Mouse (Mus musculus) liver, embryonic 14.5 days (tissue): ENCODE results near the gene Ankrd11. TPM values are rescaled to one million over a fixed set of nuclear protein-coding genes. Genes with fewer than 3 reads are reported as not detected.

ENCODE experiments used
- ATAC-seq: fragments of 200-750 bp; cut with Nextera tagmentation; 2 replicates; pipeline ENCODE4 v1.8.0; 2017; ENCODE audit warnings: moderate number of reproducible peaks, mild to moderate bottlenecking, moderate library complexity; ENCODE audit not compliant: insufficient read depth
- DNase-seq, 3 experiments: peaks; one replicate each; pipeline ENCODE4 v3.0.0-alpha.2; 2012 to 2013; ENCODE audit warnings: low read depth in 3 of 3, low spot score in 3 of 3
- H3K27ac ChIP-seq: fragments of 300-500 bp; sonication (generic); 2 replicates; pipeline ENCODE4 v1.5.1; 2014; ENCODE audit warnings: moderate library complexity, mild to moderate bottlenecking, control low read depth, inconsistent platforms
- H3K27me3 ChIP-seq: fragments of 300-500 bp; sonication (generic); 2 replicates; pipeline ENCODE4 v1.6.1; 2014; ENCODE audit warnings: mild to moderate bottlenecking, low read length, moderate library complexity; ENCODE audit not compliant: control insufficient read depth, insufficient read depth
- H3K36me3 ChIP-seq: fragments of 300-500 bp; sonication (generic); replicated peaks from 2 replicates; pipeline ENCODE4 v1.6.1; 2014; ENCODE audit warnings: low read depth; ENCODE audit not compliant: control insufficient read depth, insufficient read depth
- H3K4me1 ChIP-seq, 2 experiments: fragments of 200-500 bp in 1 of 2; fragments of 300-500 bp in 1 of 2; sonication (generic) in 1 of 2; replicated peaks; 2 replicates each; pipeline ENCODE4 v1.6.1; 2012 to 2014; ENCODE audit warnings: antibody characterized with exemption in 1 of 2, inconsistent platforms in 1 of 2, low read length in 1 of 2; ENCODE audit not compliant: control insufficient read depth in 2 of 2, insufficient read depth in 2 of 2
- H3K4me2 ChIP-seq: fragments of 300-500 bp; sonication (generic); 2 replicates; pipeline ENCODE4 v1.6.1; 2014; ENCODE audit warnings: low read depth, mild to moderate bottlenecking, control low read depth, moderate library complexity
- H3K4me3 ChIP-seq, 2 experiments: fragments of 200-500 bp in 1 of 2; fragments of 300-500 bp in 1 of 2; sonication (generic) in 1 of 2; 2 replicates each; pipeline ENCODE4 v1.5.1; 2012 to 2014; ENCODE audit warnings: low read depth in 2 of 2, low read length in 2 of 2, mild to moderate bottlenecking in 2 of 2, control low read depth in 1 of 2, inconsistent platforms in 1 of 2, moderate library complexity in 1 of 2; ENCODE audit not compliant: insufficient read depth in 1 of 2
- H3K9ac ChIP-seq: fragments of 300-500 bp; sonication (generic); replicated peaks from 2 replicates; pipeline ENCODE4 v1.6.1; 2014; ENCODE audit warnings: mild to moderate bottlenecking, control low read depth, moderate library complexity
- H3K9me3 ChIP-seq: fragments of 300-500 bp; sonication (generic); 2 replicates; pipeline ENCODE4 v1.6.1; 2016; ENCODE audit warnings: low read length, mixed read lengths; ENCODE audit not compliant: control insufficient read depth
- CTCF ChIP-seq: IDR thresholded peaks from 2 replicates; pipeline ENCODE4 v1.5.1; 2016; ENCODE audit warnings: antibody characterized with exemption, low read depth, control low read depth
- EP300 ChIP-seq: IDR thresholded peaks from 2 replicates; pipeline ENCODE4 v1.6.1; 2016; ENCODE audit warnings: antibody characterized with exemption, low read depth
- WGBS: fragments of 180-500 bp; shearing (Covaris S2); extraction: QIAGEN DNeasy Blood & Tissue Kit; methylation state at CpG from one replicate; pipeline ENCODE4 v1.1.7; 2014; ENCODE audit not compliant: insufficient replicate concordance; 5-methylcytosine and 5-hydroxymethylcytosine counted together
- polyA plus RNA-seq, 2 experiments: library from polyadenylated mRNA; depleted of rRNA in 1 of 2; stranded (reverse) in 1 of 2; unstranded in 1 of 2; fragments of >200 nt; fragmentation: Nextera tagmentation in 1 of 2; extraction: Ambion mirVana in 1 of 2; gene quantifications; 2 replicates each; pipeline versions ENCODE4 v1.2.1 to v1.2.3; 2012 to 2014

The Ankrd11 gene
- polyA plus RNA-seq, 2 experiments = 10.8 to 12.4 TPM

- peak; percentile 80 for ATAC-seq
- Histone ChIP-seq H3K27ac (no peak within 1 kb of the TSS), H3K9ac (no peak within 1 kb of the TSS), H3K9me3 (no peaks in the 10 kb centered on the region), H3K27me3 (peaks cover 2% of the 10 kb centered on the region; the same call in 1 of the 2 replicates), H3K4me1 (no peaks in the 10 kb centered on the region), H3K4me2 (no peak within 1 kb of the TSS), H3K4me3 (no peak within 1 kb of the TSS), H3K36me3 (no peaks in the 10 kb centered on the region)
- no peak for TF ChIP-seq CTCF
- TF ChIP-seq EP300 = no peak
- 15% methylated on average over 18 of the region's 18 CpGs for WGBS
- DNase-seq = peak; percentile 31 to 48 (median 45)
These were observed 194.1 kb downstream of the Ankrd11 start, which contains the start of gene Cdh15 for GRCm38 (mm10) chr8:122847829-122848561. TSS of gene Cdh15 (plus strand) at chr8:122847966.

- Histone ChIP-seq H3K9me3 (no peaks in the 10 kb centered on the region), H3K9ac (no peak overlapping the region), H3K4me1 (no peaks in the 10 kb centered on the region), H3K4me2 (no peak overlapping the region), H3K4me3 (no peak overlapping the region), H3K27ac (no peak overlapping the region), H3K27me3 (peaks cover 2% of the 10 kb centered on the region; the same call in 1 of the 2 replicates), H3K36me3 (no peaks in the 10 kb centered on the region)
- no peak for TF ChIP-seq CTCF
- TF ChIP-seq EP300 = no peak
- no peak for ATAC-seq
- no peak for DNase-seq
- WGBS = 53% methylated on average over 4 of the region's 4 CpGs
These were observed 196.4 kb downstream of the Ankrd11 start for GRCm38 (mm10) chr8:122845662-122846061.

GRCm38 (mm10) chr8:122844161-122844560, 197.9 kb downstream of the Ankrd11 start:
- no peak for TF ChIP-seq EP300
- no peak for TF ChIP-seq CTCF
- Histone ChIP-seq H3K27ac (no peak overlapping the region), H3K9ac (no peak overlapping the region), H3K4me3 (no peak overlapping the region), H3K27me3 (peaks cover 2% of the 10 kb centered on the region; the same call in 1 of the 2 replicates), H3K4me1 (no peaks in the 10 kb centered on the region), H3K4me2 (no peak overlapping the region), H3K36me3 (no peaks in the 10 kb centered on the region), H3K9me3 (no peaks in the 10 kb centered on the region)
- no peak for DNase-seq
- ATAC-seq = no peak
- 36% methylated on average over 3 of the region's 3 CpGs for WGBS

GRCm38 (mm10) chr8:122836696-122837095, 205.4 kb downstream of the Ankrd11 start:
- Histone ChIP-seq H3K27me3 (no peaks in the 10 kb centered on the region), H3K4me3 (no peak overlapping the region), H3K9ac (no peak overlapping the region), H3K4me2 (no peak overlapping the region), H3K27ac (no peak overlapping the region), H3K4me1 (no peaks in the 10 kb centered on the region), H3K9me3 (no peaks in the 10 kb centered on the region), H3K36me3 (no peaks in the 10 kb centered on the region)
- no peak for DNase-seq
- no peak for TF ChIP-seq EP300
- TF ChIP-seq CTCF = no peak
- WGBS = 69% methylated on average over 13 of the region's 13 CpGs
- ATAC-seq = no peak

- H3K4me1 ChIP-seq = no peaks in the 10 kb centered on the region
- no peaks in the 10 kb centered on the region for H3K27me3 ChIP-seq
- TF ChIP-seq EP300 (no peak), CTCF (no peak)
- H3K36me3 ChIP-seq = no peaks in the 10 kb centered on the region
- ATAC-seq = no peak
- H3K9ac ChIP-seq = no peak overlapping the region
- H3K9me3 ChIP-seq = no peaks in the 10 kb centered on the region
- no peak overlapping the region for H3K4me3 ChIP-seq
- no peak overlapping the region for H3K27ac ChIP-seq
- WGBS = 75% methylated on average over 12 of the region's 12 CpGs
- no peak for DNase-seq
- no peak overlapping the region for H3K4me2 ChIP-seq
These were observed 205.9 kb downstream of the Ankrd11 start for GRCm38 (mm10) chr8:122836199-122836598.
